Mouse (Mus musculus): Measurements from ENCODE around the gene Trim25. TPM values are rescaled to one million over a fixed set of nuclear protein-coding genes. Genes with fewer than 3 reads are reported as not detected.

Gene Trim25
- polyA plus RNA-seq, 1 experiment = 34.2 TPM

GRCm38 (mm10) chr11:89002068-89002467 lies 2.9 kb downstream of the Trim25 start:
- Histone ChIP-seq H3K4me1 (ENCODE audit: control insufficient read depth, insufficient read depth, low read length) (peaks cover 5% of the 10 kb centered on the region; the same call in 1 of the 2 replicates), H3K27ac (ENCODE audit: insufficient read depth, low read length) (no peak overlapping the region), H3K4me3 (ENCODE audit: insufficient read depth, low read length) (peak overlapping the region; percentile 13; the same call in 1 of the 2 replicates)
- TF ChIP-seq POLR2A (IDR thresholded peaks at IDR 0.05; ENCODE audit: low read depth, low read length) (no peak), CTCF (IDR thresholded peaks at IDR 0.05; ENCODE audit: borderline replicate concordance, insufficient read depth, low read length) (no peak)

- Histone ChIP-seq H3K4me1 (ENCODE audit: control insufficient read depth, insufficient read depth, low read length) (peaks cover 5% of the 10 kb centered on the region; the same call in 1 of the 2 replicates), H3K4me3 (ENCODE audit: insufficient read depth, low read length) (no peak overlapping the region), H3K27ac (ENCODE audit: insufficient read depth, low read length) (no peak overlapping the region)
- TF ChIP-seq POLR2A (IDR thresholded peaks at IDR 0.05; ENCODE audit: low read depth, low read length) (no peak), CTCF (IDR thresholded peaks at IDR 0.05; ENCODE audit: borderline replicate concordance, insufficient read depth, low read length) (no peak)
These were observed 3.4 kb downstream of the Trim25 start for GRCm38 (mm10) chr11:89002621-89003020.

GRCm38 (mm10) chr11:89003078-89003477 lies 3.9 kb downstream of the Trim25 start:
- TF ChIP-seq POLR2A (IDR thresholded peaks at IDR 0.05; ENCODE audit: low read depth, low read length) (no peak), CTCF (IDR thresholded peaks at IDR 0.05; ENCODE audit: borderline replicate concordance, insufficient read depth, low read length) (no peak)
- H3K27ac ChIP-seq (ENCODE audit: insufficient read depth, low read length) = no peak overlapping the region

GRCm38 (mm10) chr11:89003726-89004125 lies 4.5 kb downstream of the Trim25 start:
- no peak overlapping the region for H3K27ac ChIP-seq (ENCODE audit: insufficient read depth, low read length)
- H3K4me1 ChIP-seq (ENCODE audit: control insufficient read depth, insufficient read depth, low read length) = peaks cover 5% of the 10 kb centered on the region; the same call in 1 of the 2 replicates
- H3K4me3 ChIP-seq (ENCODE audit: insufficient read depth, low read length) = no peak overlapping the region
- TF ChIP-seq POLR2A (IDR thresholded peaks at IDR 0.05; ENCODE audit: low read depth, low read length) (no peak), CTCF (IDR thresholded peaks at IDR 0.05; ENCODE audit: borderline replicate concordance, insufficient read depth, low read length) (no peak)

More at GRCm38 (mm10) chr11:89003078-89003477, 3.9 kb downstream of the Trim25 start:
- Histone ChIP-seq H3K4me1 (ENCODE audit: control insufficient read depth, insufficient read depth, low read length) (peaks cover 5% of the 10 kb centered on the region; the same call in 1 of the 2 replicates), H3K4me3 (ENCODE audit: insufficient read depth, low read length) (no peak overlapping the region)

- Histone ChIP-seq H3K4me1 (ENCODE audit: control insufficient read depth, insufficient read depth, low read length) (peaks cover 5% of the 10 kb centered on the region; the same call in 1 of the 2 replicates), H3K4me3 (ENCODE audit: insufficient read depth, low read length) (no peak overlapping the region), H3K27ac (ENCODE audit: insufficient read depth, low read length) (no peak overlapping the region)
- TF ChIP-seq CTCF (IDR thresholded peaks at IDR 0.05; ENCODE audit: borderline replicate concordance, insufficient read depth, low read length) (no peak), POLR2A (IDR thresholded peaks at IDR 0.05; ENCODE audit: low read depth, low read length) (no peak)
These were observed 6.3 kb downstream of the Trim25 start for GRCm38 (mm10) chr11:89005473-89005872.

- no peak overlapping the region for H3K27ac ChIP-seq (ENCODE audit: insufficient read depth, low read length)
- TF ChIP-seq CTCF (IDR thresholded peaks at IDR 0.05; ENCODE audit: borderline replicate concordance, insufficient read depth, low read length) (no peak), POLR2A (IDR thresholded peaks at IDR 0.05; ENCODE audit: low read depth, low read length) (no peak)
- no peak overlapping the region for H3K4me3 ChIP-seq (ENCODE audit: insufficient read depth, low read length)
- peaks cover 3% of the 10 kb centered on the region; the same call in 1 of the 2 replicates for H3K4me1 ChIP-seq (ENCODE audit: control insufficient read depth, insufficient read depth, low read length)
These were observed 7.2 kb downstream of the Trim25 start for GRCm38 (mm10) chr11:89006404-89006803.

GRCm38 (mm10) chr11:89007582-89007981 lies 8.4 kb downstream of the Trim25 start:
- no peak overlapping the region for H3K4me3 ChIP-seq (ENCODE audit: insufficient read depth, low read length)
- TF ChIP-seq CTCF (IDR thresholded peaks at IDR 0.05; ENCODE audit: borderline replicate concordance, insufficient read depth, low read length) (no peak), POLR2A (IDR thresholded peaks at IDR 0.05; ENCODE audit: low read depth, low read length) (no peak)
- H3K27ac ChIP-seq (ENCODE audit: insufficient read depth, low read length) = no peak overlapping the region

GRCm38 (mm10) chr11:89009066-89009465 lies 9.9 kb downstream of the Trim25 start:
- TF ChIP-seq CTCF (IDR thresholded peaks at IDR 0.05; ENCODE audit: borderline replicate concordance, insufficient read depth, low read length) = no peak
- TF ChIP-seq POLR2A (IDR thresholded peaks at IDR 0.05; ENCODE audit: low read depth, low read length) = no peak
- no peak overlapping the region for H3K4me3 ChIP-seq (ENCODE audit: insufficient read depth, low read length)
- H3K4me1 ChIP-seq (ENCODE audit: control insufficient read depth, insufficient read depth, low read length) = no peaks in the 10 kb centered on the region
- H3K27ac ChIP-seq (ENCODE audit: insufficient read depth, low read length) = no peak overlapping the region

More at GRCm38 (mm10) chr11:89007582-89007981, 8.4 kb downstream of the Trim25 start:
- H3K4me1 ChIP-seq (ENCODE audit: control insufficient read depth, insufficient read depth, low read length) = no peaks in the 10 kb centered on the region

GRCm38 (mm10) chr11:89009496-89009895 lies 10.3 kb downstream of the Trim25 start:
- Histone ChIP-seq H3K4me3 (ENCODE audit: insufficient read depth, low read length) (no peak overlapping the region), H3K27ac (ENCODE audit: insufficient read depth, low read length) (no peak overlapping the region), H3K4me1 (ENCODE audit: control insufficient read depth, insufficient read depth, low read length) (no peaks in the 10 kb centered on the region)
- TF ChIP-seq CTCF (IDR thresholded peaks at IDR 0.05; ENCODE audit: borderline replicate concordance, insufficient read depth, low read length) (no peak), POLR2A (IDR thresholded peaks at IDR 0.05; ENCODE audit: low read depth, low read length) (no peak)

GRCm38 (mm10) chr11:89012241-89012640 lies 13.1 kb downstream of the Trim25 start:
- H3K4me3 ChIP-seq (ENCODE audit: insufficient read depth, low read length) = no peak overlapping the region
- TF ChIP-seq CTCF (IDR thresholded peaks at IDR 0.05; ENCODE audit: borderline replicate concordance, insufficient read depth, low read length) = no peak
- no peak for TF ChIP-seq POLR2A (IDR thresholded peaks at IDR 0.05; ENCODE audit: low read depth, low read length)
- H3K4me1 ChIP-seq (ENCODE audit: control insufficient read depth, insufficient read depth, low read length) = no peaks in the 10 kb centered on the region
- H3K27ac ChIP-seq (ENCODE audit: insufficient read depth, low read length) = no peak overlapping the region

Measured in embryonic fibroblast, embryonic 13.5 days (primary cell).